Mouse (Mus musculus) bone marrow, adult 2 months (tissue): Measurements from ENCODE around the gene Pf4.

ENCODE experiments used
- CTCF ChIP-seq: fragments of 200-500 bp; IDR thresholded peaks from 2 replicates; pipeline ENCODE4 v1.5.1; 2011; ENCODE audit warnings: low read length, control low read depth; ENCODE audit not compliant: control insufficient read depth, insufficient read depth
- POLR2A ChIP-seq: fragments of 200-500 bp; IDR thresholded peaks from 2 replicates; pipeline ENCODE4 v1.6.1; 2011; ENCODE audit warnings: low read depth, mild to moderate bottlenecking, control low read depth, low read length, borderline replicate concordance; ENCODE audit not compliant: control insufficient read depth

- no peak for TF ChIP-seq CTCF
- TF ChIP-seq POLR2A, result no peak
Measured at GRCm38 (mm10) chr5:90777621-90778020, 5.4 kb downstream of the Pf4 start.
